Mouse (Mus musculus) kidney, adult 11 months (tissue): ENCODE measurements around the gene Creld1.
A peak's percentile ranks its signal among the peaks of the same experiment; 100 is the strongest.

Experiments used
- DNase-seq: peaks from one replicate; pipeline ENCODE4 v3.0.0; 2022

The Creld1 gene

GRCm38 (mm10) chr6:113483100-113483615 is at the start of gene Creld1:
Gene Creld1, plus strand, starts transcription at chr6:113483297.
- peak; percentile 97 for DNase-seq

GRCm38 (mm10) chr6:113433661-113434060 is 49.4 kb upstream of the Creld1 start:
- DNase-seq: no peak

DNA sequence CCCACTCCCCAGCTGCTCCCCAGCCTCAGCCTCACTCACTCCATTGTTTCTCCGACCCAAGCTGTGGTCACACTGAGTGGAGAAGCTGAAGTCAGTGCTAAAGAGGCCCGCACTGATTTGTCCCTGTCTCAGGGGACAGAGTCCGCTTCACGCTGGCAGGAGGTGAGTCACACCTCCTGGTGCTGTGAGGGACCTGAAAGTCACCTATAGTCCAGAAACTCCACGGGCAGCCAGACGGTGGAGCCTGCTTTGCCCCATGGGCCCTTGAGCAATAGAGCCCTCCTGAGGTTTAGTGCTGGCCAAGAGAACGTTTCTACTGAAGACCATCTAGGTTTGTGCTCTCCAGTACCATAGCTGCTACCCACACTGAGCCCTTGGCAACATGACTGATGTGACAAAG is 48.4 kb upstream of the Creld1 start:
- no peak for DNase-seq

DNA sequence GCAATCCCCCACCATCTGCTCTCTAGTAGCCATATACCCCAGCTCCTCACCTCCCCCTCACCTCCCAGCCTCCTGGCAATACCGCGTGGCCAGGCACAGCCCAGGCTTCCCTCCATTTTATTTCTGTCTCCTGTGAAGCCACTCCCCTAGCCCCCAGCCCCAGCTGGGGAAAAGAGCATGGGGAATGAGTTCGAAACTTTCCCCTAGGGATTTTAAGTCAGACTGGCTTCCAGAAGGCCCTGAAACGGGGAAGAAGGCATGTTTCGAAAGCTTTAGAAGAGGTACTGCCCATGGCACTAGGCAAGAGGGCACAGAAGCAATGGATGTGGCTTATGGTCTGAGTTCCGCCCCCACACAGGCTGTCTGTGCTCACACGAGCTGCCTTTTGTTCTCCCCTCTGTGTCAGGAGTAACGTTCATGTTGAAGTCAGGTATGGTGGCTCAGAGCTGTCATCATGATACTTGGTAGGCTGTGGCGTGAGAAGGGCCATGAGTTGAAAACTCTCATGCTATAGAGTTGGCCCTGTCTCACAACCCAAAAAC is 47.4 kb upstream of the Creld1 start, which contains the start of gene Cidec:
Gene Cidec, minus strand, starts transcription at position 97 of the 542 bp plus-strand sequence.
- no peak for DNase-seq

DNA sequence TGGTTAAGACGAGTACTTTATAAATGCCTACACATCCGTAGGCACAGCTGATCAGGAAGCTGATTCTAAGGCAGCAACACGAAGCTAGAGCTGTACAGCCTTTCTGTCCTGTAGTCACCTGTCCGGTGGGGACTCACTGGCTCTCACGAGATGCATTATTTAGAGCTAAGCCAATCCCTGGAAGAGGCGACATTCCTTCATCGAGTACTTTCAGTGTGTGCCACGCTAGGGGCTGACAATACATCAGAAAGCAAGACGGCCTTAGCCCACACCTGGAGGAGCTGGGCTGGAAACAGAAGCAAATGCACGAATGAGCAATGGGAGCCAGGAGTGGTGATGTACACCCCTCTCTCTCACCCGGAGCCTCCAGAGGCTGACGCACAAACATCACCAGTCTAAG is 46.0 kb upstream of the Creld1 start:
- no peak for DNase-seq

DNA sequence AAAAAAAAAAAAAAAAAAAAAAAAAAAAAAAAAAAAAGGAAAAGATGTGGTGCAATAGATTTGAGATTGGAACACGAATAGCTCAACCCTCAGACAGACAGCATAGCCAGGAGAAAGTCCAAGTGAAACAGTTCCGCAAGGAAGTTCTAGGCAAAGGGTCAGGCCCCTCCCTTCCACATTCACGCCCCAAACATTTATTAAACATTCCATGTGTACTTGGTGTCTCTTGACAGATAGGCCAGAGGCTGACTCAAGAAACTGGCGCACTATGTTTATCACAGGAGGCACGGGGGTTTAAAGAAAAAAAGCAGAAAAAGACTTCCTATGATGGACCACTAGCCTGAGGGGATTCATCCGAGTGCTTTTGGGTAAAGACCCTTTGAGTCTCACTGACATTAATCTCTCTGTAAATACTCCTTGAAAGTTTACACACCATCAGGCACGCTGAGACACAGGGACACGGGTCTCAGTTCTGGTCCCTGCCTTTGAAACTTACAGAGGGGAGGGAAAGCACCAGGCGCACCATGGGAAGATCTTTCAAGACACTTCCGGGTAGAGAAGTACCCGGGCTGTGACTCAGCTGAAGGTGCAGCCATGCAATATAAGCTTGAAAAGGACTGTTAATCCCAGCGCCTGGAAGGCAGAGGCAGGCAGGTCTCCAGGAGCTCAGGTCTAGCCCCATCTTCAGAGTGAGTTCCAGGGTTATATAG is 44.2 kb upstream of the Creld1 start:
- DNase-seq: peak; percentile 35

- DNase-seq: no peak
Observed at GRCm38 (mm10) chr6:113440686-113441085, 42.4 kb upstream of the Creld1 start.

DNA sequence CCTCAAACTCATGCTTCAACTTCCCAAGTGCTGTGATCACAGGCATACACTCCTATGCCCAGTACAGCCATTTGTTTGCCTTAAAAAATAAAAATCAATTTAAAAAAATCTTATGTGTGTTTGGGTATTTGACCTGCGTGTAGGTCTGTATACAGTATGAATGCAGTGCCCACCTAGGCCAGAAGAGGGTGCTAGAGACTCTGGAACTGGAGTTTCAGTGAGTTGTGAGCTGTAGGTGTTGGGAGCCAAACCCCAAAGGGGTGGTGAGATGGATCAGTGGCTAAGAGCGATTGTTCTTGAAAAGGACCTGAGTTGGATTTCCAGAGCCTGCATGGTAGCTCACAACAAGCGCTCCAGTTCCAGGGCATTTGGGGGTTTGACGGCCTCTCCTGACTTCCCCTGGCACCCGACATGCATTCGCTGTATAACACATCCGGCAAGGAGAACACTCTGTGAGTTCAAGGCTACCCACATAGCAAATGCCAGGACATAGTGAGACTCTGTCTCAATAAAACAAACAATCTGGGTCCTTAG is 41.9 kb upstream of the Creld1 start:
- peak; percentile 71 for DNase-seq

DNA sequence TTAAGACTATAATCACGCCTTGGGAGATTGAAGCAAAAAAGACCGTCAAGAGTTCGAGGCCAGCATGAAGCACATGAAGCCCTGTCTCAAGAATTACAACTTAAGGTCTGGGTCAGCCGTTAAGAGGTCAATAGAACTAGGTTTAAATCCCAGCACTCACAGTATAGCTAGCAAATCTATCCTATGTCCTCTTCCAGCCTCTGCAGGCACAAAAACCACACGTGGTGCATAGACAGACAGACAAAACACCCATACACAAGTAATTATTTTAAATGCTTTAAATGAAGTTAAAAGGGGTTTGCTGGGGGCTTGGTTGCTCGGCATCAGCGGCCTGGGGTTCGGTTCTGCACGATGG is 41.0 kb upstream of the Creld1 start:
- no peak for DNase-seq

DNA sequence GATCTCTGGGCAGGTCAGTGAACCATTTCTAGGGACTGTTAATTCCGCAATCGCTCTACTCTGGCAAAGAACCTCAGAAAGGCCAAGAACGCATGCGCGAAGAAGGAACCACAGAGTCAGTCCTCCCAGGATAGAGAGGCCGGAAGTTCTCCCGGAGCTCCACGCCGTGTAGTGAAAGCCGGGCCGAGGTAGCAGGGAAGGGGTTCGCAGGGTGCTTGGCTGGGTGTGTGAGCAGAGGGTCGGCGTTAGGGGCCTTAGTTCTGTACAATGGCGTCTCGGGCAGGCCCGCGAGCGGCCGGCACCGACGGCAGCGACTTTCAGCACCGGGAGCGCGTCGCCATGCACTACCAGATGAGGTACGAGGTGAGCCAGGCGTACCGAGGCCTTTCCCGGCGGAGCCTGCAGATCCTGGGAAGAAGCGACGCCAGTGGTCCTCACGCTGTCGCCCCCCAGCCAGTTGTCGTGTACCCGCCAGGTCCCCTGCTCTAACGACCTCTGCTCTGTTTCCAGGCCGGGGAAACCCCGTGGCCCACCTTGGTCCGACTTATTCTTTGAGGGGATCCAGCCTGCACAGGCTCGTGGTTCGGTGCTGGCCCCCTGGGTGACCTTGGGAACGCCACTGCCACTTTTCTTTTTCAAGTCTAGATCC is 40.5 kb upstream of the Creld1 start, which contains the start of gene Jagn1:
Gene Jagn1, plus strand, starts transcription at position 128 of the 649 bp plus-strand sequence.
- peak; percentile 93 for DNase-seq

DNA sequence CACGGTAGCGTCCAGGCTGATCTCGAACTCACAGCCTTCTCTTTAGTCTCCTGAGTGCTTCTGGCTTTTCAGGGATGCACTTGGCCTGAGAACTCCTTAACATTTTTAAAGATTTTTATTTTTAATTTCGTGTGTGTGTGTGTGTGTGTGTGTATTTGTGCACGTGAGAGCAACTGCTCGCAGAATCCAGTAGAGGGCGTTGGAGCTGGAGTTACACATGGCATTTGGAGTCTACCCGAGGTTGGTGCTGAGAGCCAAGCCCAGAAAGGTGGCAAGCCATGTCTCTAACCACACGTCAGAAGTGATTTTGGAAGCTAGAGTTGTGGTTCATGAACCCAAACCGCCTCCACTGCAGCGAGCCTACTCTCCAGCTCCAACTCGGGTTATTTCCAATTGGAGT is 40.0 kb upstream of the Creld1 start:
- DNase-seq: no peak

DNA sequence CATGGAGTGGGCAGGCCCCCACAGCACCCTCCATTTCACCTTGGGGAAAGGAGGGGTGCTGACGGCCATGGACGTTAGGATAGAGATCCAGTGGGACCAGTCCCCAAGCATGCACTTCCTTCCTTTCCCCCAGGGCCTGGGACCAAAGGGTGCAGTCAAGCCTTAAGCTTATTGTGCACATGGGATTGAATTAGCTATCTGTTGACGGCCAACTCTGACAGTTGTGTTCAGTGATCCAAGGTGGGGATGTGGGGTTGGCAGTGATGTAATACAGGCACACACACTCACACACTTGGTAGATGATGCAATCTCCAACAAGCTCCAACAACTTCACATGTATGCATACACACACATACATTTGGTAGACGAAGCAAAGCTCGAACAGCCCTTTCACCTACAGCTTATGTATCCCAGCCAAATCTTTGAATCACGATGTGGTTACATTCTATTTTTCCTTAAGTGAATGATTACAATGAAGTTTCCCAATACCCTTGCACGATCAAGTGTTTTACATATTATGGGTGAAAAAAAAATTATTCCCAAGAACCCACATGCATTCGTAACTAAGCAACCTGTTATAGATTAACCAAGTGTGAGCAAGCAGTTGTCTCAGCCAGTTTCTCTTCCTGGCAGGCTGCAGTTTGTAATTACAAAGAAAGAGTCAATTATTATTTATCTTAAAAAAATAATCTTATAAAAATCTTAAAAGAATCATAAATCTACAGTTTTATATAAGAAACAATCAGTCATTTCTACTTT is 38.7 kb upstream of the Creld1 start:
- DNase-seq: no peak

DNA sequence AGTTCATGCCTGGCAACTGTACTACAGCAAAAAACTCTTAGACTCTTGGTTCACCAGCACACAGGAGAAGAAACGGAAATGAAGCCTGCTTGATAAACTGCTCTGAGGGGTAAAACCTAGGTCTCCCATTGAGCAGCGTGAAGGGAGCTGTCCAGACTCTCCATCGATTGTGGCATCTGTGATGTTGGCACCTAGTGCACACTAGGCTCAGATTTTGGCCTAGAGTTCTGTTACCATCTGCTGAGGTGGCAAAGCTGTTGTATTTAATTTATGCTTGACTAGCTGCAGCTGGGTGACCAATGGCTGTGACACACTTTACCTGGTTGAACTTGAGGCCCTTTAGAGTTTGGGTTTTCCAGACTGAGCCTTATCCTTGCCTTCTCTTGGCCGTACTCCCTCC is 35.5 kb upstream of the Creld1 start:
- DNase-seq: no peak

DNA sequence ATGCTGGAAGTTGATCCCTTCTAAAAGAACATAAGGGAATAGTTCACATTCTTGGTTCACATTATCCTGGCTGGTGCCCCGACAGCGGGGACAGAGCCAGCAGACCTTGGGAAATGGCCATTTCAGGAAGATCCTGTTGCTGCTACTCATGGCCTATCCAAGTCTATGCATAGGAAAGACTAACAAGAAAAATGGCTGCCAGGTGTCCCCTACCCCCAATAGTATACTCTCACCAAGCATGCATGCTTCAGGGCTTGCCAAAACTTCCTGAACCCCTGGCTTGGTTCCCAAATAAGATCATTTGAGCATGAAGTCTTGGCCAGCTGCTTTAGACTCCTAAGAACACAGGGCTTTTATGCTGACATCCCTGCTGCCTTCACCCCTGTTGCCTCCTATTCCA is 31.3 kb upstream of the Creld1 start:
- peak; percentile 35 for DNase-seq

- DNase-seq: no peak
Observed at GRCm38 (mm10) chr6:113455007-113455406, 28.1 kb upstream of the Creld1 start.

DNA sequence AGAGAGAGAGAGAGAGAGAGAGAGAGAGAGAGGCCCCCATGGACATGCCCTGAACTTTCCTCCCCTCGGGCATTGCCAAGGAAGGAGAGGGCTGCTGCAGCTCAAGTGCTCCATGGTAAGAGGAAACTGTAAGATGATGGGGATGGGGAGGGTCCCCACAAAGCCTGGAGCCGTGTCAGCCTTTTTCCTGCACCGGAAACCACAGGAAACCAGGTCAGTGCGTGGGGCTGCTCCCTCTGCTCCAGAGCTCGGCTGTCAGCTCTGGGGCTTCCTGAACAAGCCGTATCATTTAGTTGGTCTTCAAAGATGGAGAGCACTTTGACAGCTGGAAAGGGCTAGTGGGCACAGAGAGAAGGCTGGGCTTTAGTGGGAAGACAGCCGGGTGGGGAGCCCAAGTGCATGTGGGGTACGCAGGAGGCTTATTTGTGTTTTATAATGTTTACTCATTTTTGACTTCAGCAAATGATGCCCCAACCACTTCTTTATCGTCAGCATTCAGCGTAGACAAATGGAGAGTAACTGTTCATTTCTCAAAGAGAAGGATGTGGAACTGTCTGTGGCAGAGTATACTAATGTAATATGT is 25.1 kb upstream of the Creld1 start, which contains the start of gene Il17re:
Gene Il17re, plus strand, starts transcription at position 533 of the 583 bp plus-strand sequence.
- DNase-seq: no peak

DNA sequence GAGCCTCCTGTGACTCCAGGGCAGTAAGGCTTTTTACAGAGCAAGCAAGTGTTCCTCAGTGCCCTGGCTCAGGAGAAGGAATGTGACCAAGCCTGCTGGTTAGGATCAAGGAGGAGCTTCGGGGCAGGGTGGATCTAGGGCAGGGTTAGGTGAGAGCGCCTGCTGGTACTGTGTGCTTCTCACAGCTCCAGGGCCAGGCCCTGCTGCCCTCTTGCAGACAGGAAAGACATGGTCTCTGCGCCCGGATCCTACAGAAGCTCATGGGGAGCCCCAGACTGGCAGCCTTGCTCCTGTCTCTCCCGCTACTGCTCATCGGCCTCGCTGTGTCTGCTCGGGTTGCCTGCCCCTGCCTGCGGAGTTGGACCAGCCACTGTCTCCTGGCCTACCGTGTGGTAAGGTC is 24.5 kb upstream of the Creld1 start:
- DNase-seq: peak; percentile 68

GRCm38 (mm10) chr6:113464040-113464439 is 19.1 kb upstream of the Creld1 start:
- no peak for DNase-seq

GRCm38 (mm10) chr6:113465602-113466001 is 17.5 kb upstream of the Creld1 start:
- no peak for DNase-seq

DNA sequence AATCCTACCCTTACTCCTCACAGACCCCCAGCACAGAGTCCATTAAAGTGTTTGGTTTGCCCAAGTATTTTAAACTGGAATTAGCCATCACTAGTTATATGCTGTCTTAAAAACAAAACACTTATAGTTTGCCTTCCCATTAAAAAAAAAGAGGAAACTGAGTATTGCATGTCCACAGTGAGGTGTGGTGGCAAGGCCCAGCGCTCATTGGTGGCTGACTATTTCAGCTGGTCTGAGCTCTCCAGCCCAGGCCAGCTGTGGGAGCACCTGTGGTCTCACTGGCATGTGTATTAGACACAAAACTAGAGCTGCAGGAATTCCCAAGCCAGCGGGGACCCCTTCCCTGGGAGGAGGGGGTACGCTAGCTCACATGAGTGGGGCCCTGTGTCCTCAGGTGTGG is 14.6 kb upstream of the Creld1 start:
- no peak for DNase-seq

- DNase-seq: peak; percentile 74
Observed at GRCm38 (mm10) chr6:113469021-113469420, 14.1 kb upstream of the Creld1 start.

DNA sequence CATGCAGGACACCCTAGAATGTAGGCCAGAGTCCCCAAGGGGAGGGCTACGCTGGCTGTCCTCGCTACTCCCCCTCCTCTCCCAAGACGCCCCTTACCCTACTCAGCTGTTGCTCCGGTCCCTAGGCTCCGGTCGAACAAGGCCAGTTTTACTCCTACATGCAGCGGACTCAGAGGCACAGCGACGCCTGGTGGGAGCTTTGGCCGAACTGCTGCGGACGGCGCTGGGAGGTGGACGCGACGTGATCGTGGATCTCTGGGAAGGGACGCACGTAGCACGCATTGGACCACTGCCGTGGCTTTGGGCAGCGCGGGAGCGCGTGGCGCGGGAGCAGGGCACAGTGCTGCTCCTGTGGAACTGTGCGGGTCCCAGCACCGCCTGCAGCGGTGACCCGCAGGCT is 13.7 kb upstream of the Creld1 start:
- DNase-seq: peak; percentile 72
